Comparison of ENCODE assay signal across 8 mouse cellular contexts in genomic region chr8:105225272-105225593, GRCm38 (mm10). TPM values are rescaled to one million over a fixed set of nuclear protein-coding genes. Genes with fewer than 3 reads are reported as not detected.
DNase-seq lines count a peak whose midpoint lies in the region; ATAC-seq and TF ChIP-seq lines count a peak whose summit lies in the region.

No protein-coding gene starts in this region.

- ATAC-seq in liver, embryonic 13.5 days (ENCODE audit: low read depth), result no peak

- no peak for TF ChIP-seq POLR2A in cerebellum, adult 2 months (IDR thresholded peaks at IDR 0.05; ENCODE audit: borderline replicate concordance, insufficient read depth, low read length)
- no peak for TF ChIP-seq POLR2A in thymus, adult 2 months (IDR thresholded peaks at IDR 0.05; ENCODE audit: control insufficient read depth, extremely low read depth, insufficient read depth, low read length, poor library complexity)

- no peaks in the 10 kb centered on the region for H3K9me3 ChIP-seq in liver, embryonic 13.5 days (replicated peaks)

- H3K36me3 ChIP-seq in thymus, adult 2 months (ENCODE audit: control insufficient read depth, insufficient read depth, low read length), result no peaks in the 10 kb centered on the region
- H3K36me3 ChIP-seq in liver, embryonic 13.5 days, result no peaks in the 10 kb centered on the region

- no peaks in the 10 kb centered on the region for H3K4me1 ChIP-seq in cerebellum, adult 2 months (ENCODE audit: control insufficient read depth, insufficient read depth, low read length)
- H3K4me1 ChIP-seq in thymus, adult 2 months (replicated peaks; ENCODE audit: control insufficient read depth, insufficient read depth, low read length), result peaks cover 6% of the 10 kb centered on the region
- peaks cover 34% of the 10 kb centered on the region for H3K4me1 ChIP-seq in liver, embryonic 13.5 days (replicated peaks)

- H3K4me3 ChIP-seq in cerebellum, adult 2 months (replicated peaks; ENCODE audit: insufficient read depth, low read depth, low read length), result peak overlapping the region; percentile 78
- H3K4me3 ChIP-seq in thymus, adult 2 months (ENCODE audit: control insufficient read depth, insufficient read depth, low read length), result peak overlapping the region; percentile 60
- H3K4me3 ChIP-seq in liver, embryonic 13.5 days (replicated peaks), result peak overlapping the region; percentile 91

- H3K4me2 ChIP-seq in liver, embryonic 13.5 days, result peak overlapping the region; percentile 82

- TF ChIP-seq CTCF in cerebellum, adult 2 months (IDR thresholded peaks at IDR 0.05; ENCODE audit: borderline replicate concordance, insufficient read depth, low read depth, low read length), result no peak
- 0 out of 2 replicates have a peak, but pooled peaks have one; percentile 8 for TF ChIP-seq CTCF in thymus, adult 2 months (IDR thresholded peaks at IDR 0.05; ENCODE audit: borderline replicate concordance, control insufficient read depth, extremely low read depth, insufficient read depth, low read length, poor library complexity)

- no peaks in the 10 kb centered on the region for H3K27me3 ChIP-seq in cerebellum, adult 2 months (ENCODE audit: control insufficient read depth, insufficient read depth, low read length)
- H3K27me3 ChIP-seq in thymus, adult 2 months (ENCODE audit: control insufficient read depth, insufficient read depth, low read length), result no peaks in the 10 kb centered on the region
- no peaks in the 10 kb centered on the region for H3K27me3 ChIP-seq in liver, embryonic 13.5 days

- H3K27ac ChIP-seq in cerebellum, adult 2 months (ENCODE audit: insufficient read depth, low read length), result peak overlapping the region; percentile 21; the same call in 1 of the 2 replicates
- no peak overlapping the region for H3K27ac ChIP-seq in thymus, adult 2 months (ENCODE audit: control insufficient read depth, insufficient read depth, low read length)
- peak overlapping the region; percentile 89 for H3K27ac ChIP-seq in liver, embryonic 13.5 days

- DNase-seq in cerebellum, adult 2 months, result no peak
- no peak for DNase-seq in cerebellum, adult 8-10 months
- no peak for DNase-seq in thymus, adult 2 months
- DNase-seq in thymus, postnatal 10 days (ENCODE audit: low spot score in 2 of 2), result no peak
- no peak for DNase-seq in liver, embryonic 13.5 days
- DNase-seq in T-cell, adult 2 months (ENCODE audit: low spot score), result no peak
- DNase-seq in ovary, postnatal 36 days (ENCODE audit: low spot score), result no peak
- DNase-seq in urinary bladder, postnatal 4 days (ENCODE audit: low spot score in 2 of 2), result no peak

- under 1% methylated on average over 27 of the region's 27 CpGs for WGBS in cerebellum, adult 2 months
- WGBS in thymus, adult 2 months, result under 1% methylated on average over 27 of the region's 27 CpGs
- WGBS in liver, embryonic 13.5 days (ENCODE audit: insufficient replicate concordance), result under 1% methylated on average over 27 of the region's 27 CpGs

- peak overlapping the region; percentile 94 for H3K9ac ChIP-seq in liver, embryonic 13.5 days

RNA-seq across cellular contexts. Expression of gene D230025D16Rik, which starts 0.3 kb away (rescaled TPM):
- polyA plus RNA-seq in cerebellum, adult 2 months (2012; rRNA removed), result 34.9 and 36.4 TPM in 2 replicates
- polyA plus RNA-seq in thymus, adult 2 months (2012; rRNA removed), result 24.6 and 26.4 TPM in 2 replicates
- 13.5 and 16.0 TPM in 2 replicates for polyA plus RNA-seq in liver, embryonic 13.5 days (2015; fragmentation: Nextera tagmentation; extraction: Ambion mirVana)

RNA-seq across cellular contexts. Expression of gene B3gnt9, which starts 29.7 kb away (rescaled TPM):
- polyA plus RNA-seq in cerebellum, adult 2 months (2012; rRNA removed), result 5.2 and 6.3 TPM in 2 replicates
- 11.6 and 13.1 TPM in 2 replicates for polyA plus RNA-seq in thymus, adult 2 months (2012; rRNA removed)
- 2.3 and 3.2 TPM in 2 replicates for polyA plus RNA-seq in liver, embryonic 13.5 days (2015; fragmentation: Nextera tagmentation; extraction: Ambion mirVana)

RNA-seq across cellular contexts. Expression of gene Tradd, which starts 39.2 kb away (rescaled TPM):
- 10.3 and 12.1 TPM in 2 replicates for polyA plus RNA-seq in cerebellum, adult 2 months (2012; rRNA removed)
- 40.1 and 40.4 TPM in 2 replicates for polyA plus RNA-seq in thymus, adult 2 months (2012; rRNA removed)
- polyA plus RNA-seq in liver, embryonic 13.5 days (2015; fragmentation: Nextera tagmentation; extraction: Ambion mirVana), result 16.2 and 16.7 TPM in 2 replicates

RNA-seq across cellular contexts. Expression of gene Fbxl8, which starts 39.2 kb away (rescaled TPM):
- 1.7 and 2.1 TPM in 2 replicates for polyA plus RNA-seq in cerebellum, adult 2 months (2012; rRNA removed)
- polyA plus RNA-seq in thymus, adult 2 months (2012; rRNA removed), result 27.8 and 30.4 TPM in 2 replicates
- polyA plus RNA-seq in liver, embryonic 13.5 days (2015; fragmentation: Nextera tagmentation; extraction: Ambion mirVana), result 0.98 and 1.1 TPM in 2 replicates

RNA-seq across cellular contexts. Expression of gene Hsf4, which starts 44.4 kb away (rescaled TPM):
- polyA plus RNA-seq in cerebellum, adult 2 months (2012; rRNA removed), result 18.4 and 24.5 TPM in 2 replicates
- polyA plus RNA-seq in thymus, adult 2 months (2012; rRNA removed), result 2.9 and 3.3 TPM in 2 replicates
- 0.10 TPM in 1 of 2 replicates, not detected in the other for polyA plus RNA-seq in liver, embryonic 13.5 days (2015; fragmentation: Nextera tagmentation; extraction: Ambion mirVana)
